Mouse (Mus musculus) cerebellum, adult (tissue): ENCODE results near the gene Dmrtc2.
"Not testable (repeated sequence)": the region's sequence is repeated elsewhere in the genome, so short reads cannot be mapped to it uniquely, and the experiment has no call there.

Experiments used
- ATAC-seq: cut with Nextera tagmentation; 2 replicates; pipeline ENCODE4 v1.9.2; 2017; ENCODE audit warnings: mild to moderate bottlenecking, moderate library complexity, mixed read lengths; ENCODE audit not compliant: insufficient number of reproducible peaks, low FRiP score, low TSS enrichment

The Dmrtc2 gene

DNA sequence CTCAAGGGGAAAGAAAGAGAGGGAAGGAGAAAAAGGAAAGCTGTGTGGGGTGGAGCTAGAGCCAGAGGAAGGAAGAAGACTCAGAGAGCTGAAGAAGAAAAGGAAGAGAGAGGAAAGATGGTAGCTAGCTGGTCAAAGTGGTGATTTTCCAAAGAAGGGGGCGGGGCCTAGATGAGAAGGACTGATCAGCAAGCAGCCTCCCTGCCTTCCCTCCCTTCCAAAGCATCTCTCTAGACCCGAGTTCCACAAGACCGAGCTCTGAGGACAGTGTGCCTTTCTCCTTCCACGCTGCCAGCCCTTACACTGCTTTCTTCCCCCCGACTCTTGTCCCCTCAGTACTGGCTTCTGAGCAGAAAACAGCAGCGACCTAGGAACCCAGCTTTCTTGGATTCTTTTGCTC is 5.7 kb upstream of the Dmrtc2 start:
- no peak for ATAC-seq

DNA sequence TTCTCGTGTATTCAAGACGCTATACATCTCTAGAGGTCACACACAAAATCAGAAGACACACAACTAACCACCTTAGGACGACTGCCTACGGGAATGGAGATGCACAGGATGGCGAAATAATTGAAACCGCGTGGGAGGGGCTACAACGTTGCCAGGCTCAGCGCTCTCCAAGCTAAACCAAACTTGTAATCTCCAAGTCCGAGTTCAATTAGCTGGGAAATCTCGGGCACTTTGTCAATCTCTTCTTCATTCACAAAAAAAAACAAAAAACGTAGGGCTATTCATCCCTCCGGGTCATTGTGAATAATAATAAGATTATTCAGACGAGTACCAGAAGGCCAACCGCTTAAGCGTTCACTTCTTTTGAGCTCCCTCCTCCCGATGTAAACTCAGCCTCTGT is 777 bp upstream of the Dmrtc2 start:
- no peak for ATAC-seq

DNA sequence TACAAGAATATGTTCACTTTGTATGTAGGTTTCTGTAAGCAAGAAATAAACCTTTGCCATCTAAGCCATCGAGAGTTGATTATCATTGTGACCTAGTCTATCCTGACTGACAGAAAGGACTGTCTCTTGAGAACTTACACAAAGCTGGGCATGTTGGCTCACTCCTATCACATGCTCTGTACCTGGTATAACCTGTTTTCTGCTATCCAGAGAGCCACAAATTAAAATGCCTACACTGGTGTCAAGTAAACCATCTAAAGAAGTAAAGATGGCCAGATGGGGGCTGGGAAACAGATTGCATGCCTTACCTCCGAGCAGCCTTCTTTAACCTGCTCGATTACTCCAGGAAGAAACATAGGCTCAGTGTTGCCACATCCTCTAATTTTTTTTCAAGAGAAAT is 7.7 kb downstream of the Dmrtc2 start:
- no peak for ATAC-seq

DNA sequence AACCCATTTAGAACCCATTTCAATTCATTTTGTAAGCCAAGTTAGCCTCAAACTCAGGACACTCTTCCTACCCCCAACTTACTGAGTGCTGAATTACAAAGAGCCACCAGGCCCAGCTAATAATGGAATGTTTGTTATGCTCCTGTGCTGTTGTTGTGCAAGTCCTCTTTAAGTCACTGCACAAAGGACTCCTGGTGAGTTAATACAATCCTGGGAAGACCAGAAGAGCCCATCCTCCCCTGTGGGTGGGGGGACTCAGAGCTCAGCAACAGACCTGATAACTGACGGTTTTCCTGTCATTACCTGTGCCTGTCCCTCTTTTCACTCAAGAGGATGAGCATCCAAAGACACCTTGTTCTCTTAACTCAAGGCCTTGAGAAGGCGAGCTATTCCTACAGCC is 9.8 kb downstream of the Dmrtc2 start:
- ATAC-seq: no peak

DNA sequence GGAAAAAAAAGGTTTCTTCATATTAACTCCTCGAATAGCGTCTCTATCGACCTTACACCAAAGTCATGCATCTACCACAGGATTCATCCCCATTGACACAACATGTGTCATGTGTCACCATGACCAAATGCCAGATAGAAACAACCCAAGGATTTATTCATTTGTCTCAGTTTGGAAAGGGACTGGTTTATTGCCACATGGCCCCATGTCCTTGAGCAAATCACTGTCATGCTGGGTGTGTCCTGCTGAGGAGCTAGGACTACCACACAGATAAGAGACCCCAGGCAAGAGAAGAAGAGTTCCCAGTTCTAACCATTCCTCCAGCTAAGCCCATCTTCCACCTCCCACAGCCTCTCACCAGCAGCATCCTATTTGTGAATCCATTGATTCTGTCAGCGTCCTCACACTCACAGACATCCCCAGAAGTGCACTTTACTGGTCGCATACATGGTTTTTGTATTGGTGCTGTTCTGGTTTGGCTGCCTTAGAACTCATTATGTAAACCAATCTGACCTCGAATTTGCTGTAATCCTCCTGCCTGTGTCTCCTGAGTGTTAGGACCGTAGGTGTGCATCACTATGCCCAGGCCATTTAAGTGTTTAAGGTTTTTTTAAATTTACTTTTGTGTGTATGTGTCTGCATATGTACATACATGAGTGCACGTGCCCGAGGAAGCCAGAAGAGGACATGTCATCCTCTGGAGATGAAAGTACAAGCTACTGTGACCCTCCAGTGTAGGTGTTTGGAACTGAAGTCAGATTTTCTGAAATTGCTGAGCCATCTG is 12.8 kb downstream of the Dmrtc2 start:
- no peak for ATAC-seq

DNA sequence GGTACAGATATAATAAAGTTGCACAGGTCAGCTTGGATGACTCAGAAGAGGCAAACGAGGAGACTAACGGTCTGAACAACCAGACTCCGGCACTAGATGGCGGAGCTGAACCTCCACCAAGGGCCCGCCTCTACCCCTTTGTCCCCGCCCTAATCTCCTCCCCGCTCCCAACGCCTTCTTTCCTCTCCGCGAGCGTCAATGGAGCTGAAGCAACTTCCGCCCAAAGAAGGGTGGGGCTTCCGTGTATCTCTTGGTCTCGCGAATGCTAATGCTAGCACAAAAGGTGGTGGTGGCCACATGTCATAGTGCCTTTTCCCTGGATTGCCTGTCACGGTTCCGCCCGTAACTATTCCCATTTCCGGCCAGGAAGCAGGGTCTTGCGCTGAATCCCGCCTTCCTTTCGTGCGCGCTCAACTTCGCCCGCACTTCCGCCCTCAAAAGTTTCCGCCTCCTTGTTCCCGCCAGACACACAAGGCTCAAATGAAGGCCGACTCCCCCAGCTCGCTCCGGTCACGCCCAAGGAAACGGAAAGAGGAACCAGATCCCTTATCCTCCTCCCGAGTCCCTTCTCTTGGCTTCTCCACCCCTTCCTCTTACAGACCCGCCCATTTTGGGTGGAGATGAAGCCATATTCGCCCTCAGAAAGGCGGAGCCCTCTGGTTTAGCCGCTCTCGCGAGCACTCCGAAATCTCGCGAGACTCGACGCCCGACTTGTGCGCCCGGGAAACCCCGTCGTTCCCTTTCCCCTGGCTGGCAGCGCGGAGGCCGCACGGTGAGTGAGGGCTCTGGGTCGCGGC is 14.2 kb downstream of the Dmrtc2 start, which contains the start of gene Rps19:
TSS of gene Rps19 (plus strand) at position 476 of the 797 bp plus-strand sequence.
- peak; percentile 87 for ATAC-seq

DNA sequence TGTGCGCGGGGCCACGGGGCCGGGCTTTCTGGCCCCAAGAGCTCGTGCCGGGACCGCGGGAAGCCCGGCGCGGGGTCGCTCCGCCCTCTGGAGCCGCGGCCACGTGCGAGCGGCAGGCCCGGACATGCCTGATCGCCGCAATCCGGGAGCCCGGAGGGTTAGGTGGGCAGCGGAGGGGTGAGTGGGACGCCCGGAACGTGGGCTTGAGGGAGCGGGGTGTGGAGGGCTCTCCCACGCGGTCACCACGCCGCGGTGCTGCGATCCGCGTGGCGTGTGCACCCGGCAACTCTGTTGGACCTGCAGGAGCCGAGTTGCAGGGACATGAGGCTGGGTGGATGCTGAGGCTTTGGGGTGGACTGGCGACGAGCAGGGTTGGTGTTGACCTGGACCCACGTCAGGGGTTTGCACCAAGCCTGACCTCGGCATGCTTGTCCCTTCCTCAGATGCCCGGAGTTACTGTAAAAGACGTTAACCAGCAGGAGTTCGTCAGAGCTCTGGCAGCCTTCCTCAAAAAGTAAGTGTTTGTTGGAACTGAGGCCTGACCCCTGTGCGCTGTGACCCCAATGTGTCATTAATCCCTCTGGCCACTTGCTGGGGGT is 14.9 kb downstream of the Dmrtc2 start:
- peak; percentile 11; the same call in 1 of the 2 replicates for ATAC-seq

DNA sequence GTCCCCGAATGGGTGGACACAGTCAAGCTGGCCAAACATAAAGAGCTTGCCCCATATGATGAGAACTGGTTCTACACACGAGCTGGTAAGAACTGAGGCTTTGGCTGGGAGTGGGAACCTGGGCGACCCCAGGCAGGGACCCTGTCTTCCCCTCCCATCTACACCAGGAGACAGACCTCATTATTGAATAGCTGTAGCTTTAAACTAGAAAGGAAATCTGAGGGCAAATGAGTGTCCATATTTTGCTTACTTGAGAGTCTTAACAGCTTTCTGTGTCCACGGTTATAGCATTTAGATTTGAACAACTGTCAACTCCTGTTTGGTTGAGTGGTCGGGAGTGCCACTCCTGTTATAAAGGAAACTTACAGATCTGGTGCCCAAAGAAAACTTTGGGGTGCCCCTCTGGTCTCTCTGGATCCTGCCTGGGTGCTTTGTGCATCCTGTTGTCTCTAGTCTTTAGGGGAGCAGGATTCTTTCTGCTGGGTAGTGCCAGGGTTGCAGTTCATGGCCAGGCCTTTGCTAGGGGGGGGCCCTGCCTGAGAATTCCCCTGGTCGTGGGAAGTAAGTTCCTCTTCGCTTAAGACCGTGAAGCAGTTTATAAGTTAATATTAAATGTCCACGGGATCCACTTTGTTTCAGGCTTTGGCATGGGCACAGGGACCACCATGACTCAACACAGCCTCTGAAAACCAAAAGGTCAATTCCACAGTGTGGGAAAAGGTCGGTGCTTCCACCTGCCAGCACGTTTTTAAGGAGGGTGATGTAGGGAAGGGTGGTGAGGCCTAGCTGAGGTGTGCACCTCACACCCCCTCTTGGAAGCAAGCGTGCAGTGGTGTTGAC is 15.8 kb downstream of the Dmrtc2 start:
- no peak for ATAC-seq

DNA sequence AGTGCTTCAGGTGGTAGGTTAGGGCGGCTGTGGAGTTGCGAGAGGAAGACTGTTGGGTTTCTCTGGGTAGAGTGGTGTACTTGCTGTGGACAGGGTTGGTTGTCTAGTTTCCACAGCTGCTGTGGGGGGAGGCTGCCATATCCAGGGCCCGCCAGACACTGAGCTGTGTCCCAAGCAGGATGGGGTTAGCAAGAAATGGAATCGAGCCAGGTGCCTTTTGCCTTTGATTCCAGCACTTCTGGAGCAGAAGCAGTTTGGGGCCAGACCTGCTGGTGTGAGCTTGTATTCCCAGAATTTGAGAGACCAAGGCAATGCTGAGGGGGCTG is 16.4 kb downstream of the Dmrtc2 start:
- ATAC-seq: no peak

DNA sequence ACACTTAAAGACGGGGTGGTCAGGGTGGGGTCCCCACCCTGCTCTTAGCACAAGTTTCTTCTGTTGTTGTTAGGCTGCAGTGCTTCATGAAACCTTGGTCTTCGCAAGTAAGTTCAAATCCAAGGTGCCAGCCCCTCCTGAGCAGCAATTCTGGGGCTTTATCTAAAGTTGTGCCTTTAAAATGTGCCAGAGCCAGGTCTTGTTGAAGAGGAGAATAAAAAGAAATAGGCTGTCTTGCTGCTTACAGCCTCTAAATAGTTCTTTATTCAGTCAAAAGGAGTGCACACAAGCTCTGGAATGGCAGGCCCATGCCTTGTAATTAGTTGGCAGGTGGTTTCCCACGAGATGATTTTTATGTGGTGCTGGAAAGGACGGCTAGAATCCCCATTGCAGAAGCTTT is 17.2 kb downstream of the Dmrtc2 start:
- no peak for ATAC-seq

DNA sequence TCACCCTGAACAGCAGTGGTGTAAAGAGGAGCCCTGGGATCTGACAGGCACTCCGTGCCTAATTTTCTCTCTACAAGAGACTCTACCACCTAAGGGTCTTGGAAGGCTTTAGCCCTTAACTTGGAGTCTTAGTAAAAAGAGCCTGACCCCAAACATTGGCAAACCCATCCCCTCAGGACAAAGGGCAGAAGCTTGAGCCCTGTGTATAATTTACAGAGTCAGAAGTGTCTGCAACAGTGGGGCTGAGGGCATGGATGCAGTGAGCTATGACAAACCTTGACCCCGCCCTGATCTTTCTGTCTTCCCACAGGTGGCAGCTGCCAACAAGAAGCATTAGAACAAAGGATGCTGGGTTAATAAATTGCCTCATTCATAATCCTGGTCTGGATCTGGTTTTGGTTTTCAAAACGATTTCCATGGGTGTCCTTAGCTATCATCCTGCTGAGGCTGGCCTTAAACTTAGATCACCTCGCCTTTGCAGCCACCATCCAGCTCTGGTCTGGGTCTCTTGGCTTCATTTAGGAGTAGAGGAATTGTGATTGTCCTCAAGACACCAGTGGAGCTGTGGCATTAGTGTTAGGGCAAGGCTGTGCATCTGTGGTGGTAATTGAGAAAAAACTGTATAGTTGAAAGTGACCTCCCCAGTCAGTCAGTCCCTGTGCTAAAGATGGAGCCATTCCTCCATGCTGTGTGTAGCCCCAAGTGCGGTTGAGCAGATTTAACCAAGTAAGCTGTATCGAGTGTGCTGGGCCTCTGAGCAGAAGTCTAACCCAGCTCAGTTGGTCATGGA is 19.8 kb downstream of the Dmrtc2 start:
- ATAC-seq: no peak

DNA sequence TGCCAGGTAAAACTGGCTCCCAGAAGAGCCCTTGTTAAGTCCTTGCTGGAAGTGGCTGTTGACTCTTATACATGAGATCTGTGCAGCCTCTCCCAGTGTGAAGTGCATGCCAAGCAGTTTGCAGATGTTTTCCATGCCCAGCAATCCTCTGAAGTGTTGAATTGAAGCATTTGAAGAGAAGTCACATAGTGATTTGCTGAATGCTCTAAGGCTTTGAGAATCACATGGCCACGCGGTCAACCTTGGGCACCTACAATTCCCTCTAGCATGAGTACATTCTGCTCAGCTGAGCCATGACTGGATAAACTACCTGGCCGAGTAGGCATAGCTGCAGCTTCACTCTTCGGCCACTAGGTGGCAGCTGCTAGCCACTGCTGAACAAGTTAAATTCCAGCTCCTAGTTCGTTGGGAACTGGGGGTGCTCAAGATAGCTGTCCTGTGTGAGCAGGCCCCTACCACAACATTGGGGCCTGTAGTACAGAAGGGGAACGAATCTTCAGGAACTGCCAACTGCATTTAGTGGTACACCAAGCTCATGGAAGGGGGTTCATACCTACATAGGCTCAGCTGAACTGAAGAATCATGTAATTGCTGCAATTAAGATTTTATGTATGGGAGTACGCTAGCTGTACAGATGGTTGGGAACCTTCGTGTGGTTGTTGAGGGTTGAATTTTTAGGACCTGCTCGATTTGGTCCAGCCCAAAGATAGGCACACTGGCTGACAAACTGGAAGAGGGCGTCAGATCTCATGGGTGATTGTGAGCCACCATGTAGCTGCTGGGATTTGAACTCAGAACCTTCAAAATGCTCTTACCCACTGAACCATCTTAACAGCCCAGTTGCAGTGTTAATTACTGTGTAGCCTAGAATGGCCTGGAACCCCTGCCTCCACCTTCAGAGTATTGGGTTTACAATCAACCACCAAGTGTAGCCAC is 20.7 kb downstream of the Dmrtc2 start:
- ATAC-seq: peak; percentile 55; the same call in 1 of the 2 replicates

DNA sequence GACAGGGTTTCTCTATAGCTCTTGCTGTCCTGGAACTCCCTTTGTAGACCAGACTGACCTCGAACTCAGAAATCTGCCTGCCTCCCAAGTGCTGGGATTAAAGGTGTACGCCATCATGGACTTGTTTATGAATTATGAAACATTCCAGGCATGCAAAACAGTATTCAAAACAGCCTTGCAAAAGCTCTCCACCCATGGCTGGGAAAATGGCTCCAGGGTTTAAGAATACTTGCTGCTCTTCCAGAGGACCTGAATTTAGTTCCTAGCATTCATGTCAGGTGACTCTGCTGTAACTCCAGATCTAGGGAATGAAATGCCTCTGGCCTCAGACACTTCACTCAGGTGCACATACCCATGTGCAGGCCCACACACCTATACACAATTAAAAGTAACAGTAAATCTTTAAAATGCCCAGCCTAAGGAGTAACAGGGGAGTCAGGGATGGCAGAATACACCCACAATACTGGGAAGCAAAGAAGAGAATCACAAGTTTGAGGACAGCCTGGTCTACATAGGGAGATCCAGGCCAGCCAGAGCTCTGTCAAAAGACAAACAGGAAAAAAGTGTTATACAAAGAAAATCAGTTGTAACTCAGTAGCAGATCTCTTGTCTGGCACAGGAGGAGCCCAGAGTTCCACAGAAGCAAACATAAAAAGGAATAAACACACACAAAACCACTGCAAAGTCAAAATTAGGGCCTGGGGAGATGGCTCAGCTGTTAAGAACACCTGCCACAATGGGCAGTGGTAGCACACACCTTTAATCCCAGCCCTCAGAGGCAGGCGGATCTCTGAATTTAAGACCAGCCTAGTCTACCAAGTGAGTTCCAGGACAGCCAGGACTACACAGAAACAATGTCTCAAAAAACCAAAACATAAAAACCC is 21.6 kb downstream of the Dmrtc2 start:
- no peak for ATAC-seq

DNA sequence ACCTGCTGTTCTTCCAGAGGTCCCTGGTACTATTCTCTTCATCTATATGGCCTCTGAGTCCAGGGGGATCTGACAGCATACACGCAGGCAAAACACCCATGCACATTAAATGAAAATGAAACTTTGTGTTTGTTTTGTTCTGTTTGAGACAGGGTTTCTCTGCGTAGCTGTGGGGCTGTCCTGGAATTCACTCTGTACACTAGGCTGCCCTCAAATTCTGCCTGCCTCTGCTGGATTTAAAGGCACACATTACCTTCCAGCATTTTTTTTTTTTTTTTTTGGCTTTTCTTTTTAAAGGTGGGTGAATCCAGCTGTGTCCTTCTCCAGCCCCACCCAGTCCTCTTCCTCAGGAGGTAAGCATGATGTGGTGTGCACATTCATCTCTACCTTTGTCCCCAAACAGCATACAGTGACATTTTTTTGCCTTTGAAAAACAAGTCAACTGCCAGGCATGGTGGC is 22.3 kb downstream of the Dmrtc2 start:
- no peak for ATAC-seq

DNA sequence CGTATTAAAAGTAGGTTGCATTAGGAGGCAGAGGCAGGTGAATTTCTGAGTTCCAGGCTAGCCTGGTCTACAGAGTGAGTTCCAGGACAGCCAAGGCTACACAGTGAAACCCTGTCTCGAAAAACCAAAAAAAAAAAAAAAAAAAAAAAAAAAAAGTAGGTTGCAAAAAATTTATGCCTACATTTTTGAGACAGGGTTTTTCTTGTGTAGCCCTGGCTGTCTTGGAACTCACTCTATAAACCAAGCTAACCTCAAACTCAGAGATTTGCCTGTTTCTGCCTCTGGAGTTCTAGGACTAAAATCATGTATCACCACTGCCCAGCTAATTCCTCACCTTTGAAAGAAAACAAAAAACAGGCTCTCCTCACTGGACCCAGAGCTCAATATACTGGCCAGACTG is 25.9 kb downstream of the Dmrtc2 start:
- ATAC-seq: not testable (repeated sequence)

DNA sequence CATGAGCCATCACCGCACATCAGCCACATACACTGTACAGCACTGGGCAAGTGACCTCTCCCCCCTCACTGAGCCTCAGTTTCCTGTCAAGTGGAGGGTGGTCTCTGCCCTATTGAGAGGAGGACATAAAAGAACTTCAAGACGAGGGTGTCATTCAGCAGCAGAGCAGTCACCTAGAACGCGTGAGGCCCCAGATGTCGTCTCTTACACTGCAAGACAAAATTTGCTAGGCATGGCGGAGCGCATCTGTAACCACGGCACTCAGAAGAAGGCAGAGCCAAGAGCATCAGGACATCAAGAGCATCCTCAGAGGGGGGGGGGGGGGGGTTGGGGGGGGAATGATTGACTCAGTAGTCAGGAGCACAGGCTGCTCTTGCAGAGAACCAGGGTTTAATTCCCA is 26.4 kb downstream of the Dmrtc2 start:
- no peak for ATAC-seq

DNA sequence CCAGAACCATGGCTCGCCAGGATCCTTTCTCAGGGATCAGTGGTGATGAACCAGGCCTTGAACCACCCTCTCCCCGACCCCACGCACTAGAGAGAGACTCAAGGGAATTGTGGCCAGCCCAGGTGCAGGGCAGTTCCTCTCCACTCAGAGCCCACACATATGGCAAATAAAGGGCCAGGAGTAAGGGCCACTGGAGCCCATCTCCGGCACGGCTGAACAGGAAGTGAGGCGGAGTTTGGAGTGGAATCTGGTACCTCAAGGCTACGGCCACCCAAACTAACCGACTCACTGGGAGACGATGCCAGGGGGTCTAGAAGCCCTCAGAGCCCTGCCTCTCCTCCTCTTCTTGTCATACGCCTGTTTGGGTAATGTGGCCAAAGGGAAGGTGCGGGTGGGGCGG is 27.4 kb downstream of the Dmrtc2 start, which contains the start of gene Cd79a:
TSS of gene Cd79a (plus strand) at position 158 of the 400 bp plus-strand sequence.
- ATAC-seq: no peak

DNA sequence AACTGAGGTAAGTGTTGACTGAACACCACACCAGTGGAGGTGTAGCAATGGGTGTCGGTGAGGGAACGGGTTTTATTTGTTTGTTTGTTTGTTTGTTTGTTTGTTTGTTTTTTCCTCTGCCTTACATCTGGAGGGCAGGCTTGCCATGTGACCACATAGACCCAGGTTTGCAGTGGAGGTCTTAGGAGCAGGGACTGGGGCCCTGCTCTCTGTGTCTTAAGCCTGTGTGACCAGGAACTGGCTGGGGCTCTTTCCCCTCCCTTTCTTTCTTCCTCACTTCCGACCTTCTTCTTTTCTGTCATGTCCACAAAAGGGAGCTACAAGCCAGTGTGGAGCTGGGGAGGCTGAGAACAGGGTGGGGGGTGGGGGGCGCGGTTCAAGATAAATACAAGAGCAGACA is 28.1 kb downstream of the Dmrtc2 start:
- no peak for ATAC-seq
